Mouse (Mus musculus) midbrain, embryonic 14.5 days (tissue): Measurements from ENCODE around the gene Doc2g. TPM values are rescaled to one million over a fixed set of nuclear protein-coding genes. Genes with fewer than 3 reads are reported as not detected.
"Not testable (repeated sequence)": the region's sequence is repeated elsewhere in the genome, so short reads cannot be mapped to it uniquely, and the experiment has no call there.

ENCODE experiments used
- ATAC-seq: fragments of 200-750 bp; cut with Nextera tagmentation; 2 replicates; pipeline ENCODE4 v1.8.0; 2017; ENCODE audit warnings: moderate number of reproducible peaks, moderate library complexity; ENCODE audit not compliant: low FRiP score, low TSS enrichment
- DNase-seq: peaks from one replicate; pipeline ENCODE4 v3.0.0-alpha.2; 2015
- H3K27ac ChIP-seq: fragments of 300-500 bp; sonication (generic); replicated peaks from 2 replicates; pipeline ENCODE4 v1.5.1; 2014; ENCODE audit warnings: mild to moderate bottlenecking, low read depth, low read length, moderate library complexity
- H3K27me3 ChIP-seq: fragments of 300-500 bp; sonication (generic); 2 replicates; pipeline ENCODE4 v1.6.1; 2014; ENCODE audit warnings: low read length, control low read depth, mixed read lengths; ENCODE audit not compliant: control insufficient read depth, insufficient read depth
- H3K36me3 ChIP-seq: fragments of 300-500 bp; sonication (generic); 2 replicates; pipeline ENCODE4 v1.6.1; 2014; ENCODE audit warnings: low read length, control low read depth; ENCODE audit not compliant: control insufficient read depth, insufficient read depth
- H3K4me1 ChIP-seq: fragments of 300-500 bp; sonication (generic); 2 replicates; pipeline ENCODE4 v1.6.1; 2014; ENCODE audit warnings: mild to moderate bottlenecking, antibody characterized with exemption, low read length, control low read depth; ENCODE audit not compliant: control insufficient read depth, insufficient read depth
- H3K4me2 ChIP-seq: fragments of 300-500 bp; sonication (generic); 2 replicates; pipeline ENCODE4 v1.6.1; 2014; ENCODE audit warnings: mild to moderate bottlenecking, low read length, moderate library complexity
- H3K4me3 ChIP-seq: fragments of 300-500 bp; sonication (generic); replicated peaks from 2 replicates; pipeline ENCODE4 v1.5.1; 2014; ENCODE audit warnings: low read depth, low read length
- H3K9ac ChIP-seq: fragments of 300-500 bp; sonication (generic); replicated peaks from 2 replicates; pipeline ENCODE4 v1.6.1; 2014; ENCODE audit warnings: mild to moderate bottlenecking, low read length, moderate library complexity
- H3K9me3 ChIP-seq: fragments of 300-500 bp; sonication (generic); 2 replicates; pipeline ENCODE4 v1.6.1; 2016; ENCODE audit warnings: low read length, control low read depth, mixed read lengths; ENCODE audit not compliant: control insufficient read depth
- WGBS: fragments of 180-500 bp; shearing (Covaris S2); extraction: QIAGEN DNeasy Blood & Tissue Kit; methylation state at CpG from one replicate; pipeline ENCODE4 v1.1.7; 2014; 5-methylcytosine and 5-hydroxymethylcytosine counted together
- polyA plus RNA-seq: library from polyadenylated mRNA; unstranded; fragments of >200 nt; fragmentation: Nextera tagmentation; extraction: Ambion mirVana; gene quantifications from 2 replicates; pipeline ENCODE4 v1.2.1, GENCODE M21; 2014

The Doc2g gene
- polyA plus RNA-seq, 1 experiment from 2014 or later: 5.7 TPM

DNA sequence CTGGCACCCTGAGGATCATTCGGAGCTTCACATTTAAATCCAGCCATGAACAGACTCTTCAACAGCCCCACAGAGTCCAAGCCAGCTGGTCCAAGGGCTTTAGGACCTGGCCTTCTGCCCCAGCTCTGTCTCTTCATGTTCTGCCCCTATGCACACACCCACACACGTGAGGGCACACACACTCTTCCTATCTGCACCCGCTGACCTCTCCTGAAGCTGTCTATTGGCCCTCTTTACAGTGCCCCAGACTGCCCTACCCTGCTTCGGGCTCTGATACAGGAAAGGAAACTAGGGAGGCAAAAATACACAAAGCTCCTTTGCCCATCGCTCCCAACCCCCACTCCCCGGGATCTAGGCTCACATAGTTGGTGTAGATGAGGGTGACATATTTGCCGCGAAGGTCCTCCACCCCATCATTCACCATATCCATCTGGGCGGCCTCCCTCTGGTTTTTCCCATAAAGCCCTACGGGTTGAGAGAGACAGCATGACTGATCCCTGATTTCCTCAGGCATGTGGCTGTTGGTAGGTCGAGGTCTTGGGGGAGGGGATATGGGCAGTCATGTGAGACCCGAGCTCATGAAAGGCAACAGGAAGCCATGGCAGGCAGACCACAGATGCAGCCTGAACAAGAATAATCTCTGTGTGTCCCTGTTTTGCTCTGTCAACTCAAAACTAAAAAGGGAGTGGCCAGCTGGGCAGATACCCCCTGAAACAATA lies 33.4 kb downstream of the Doc2g start:
- Histone ChIP-seq H3K36me3 (no peaks in the 10 kb centered on the region), H3K4me3 (no peak overlapping the region), H3K9me3 (no peaks in the 10 kb centered on the region), H3K9ac (no peak overlapping the region), H3K27me3 (no peaks in the 10 kb centered on the region), H3K4me1 (0 out of 2 replicates have a peak, but pooled peaks cover 4% of the 10 kb centered on the region), H3K4me2 (peak overlapping the region; percentile 24; the same call in 1 of the 2 replicates), H3K27ac (no peak overlapping the region)
- no peak for DNase-seq
- ATAC-seq: no peak
- 68% methylated on average over 12 of the region's 12 CpGs for WGBS

DNA sequence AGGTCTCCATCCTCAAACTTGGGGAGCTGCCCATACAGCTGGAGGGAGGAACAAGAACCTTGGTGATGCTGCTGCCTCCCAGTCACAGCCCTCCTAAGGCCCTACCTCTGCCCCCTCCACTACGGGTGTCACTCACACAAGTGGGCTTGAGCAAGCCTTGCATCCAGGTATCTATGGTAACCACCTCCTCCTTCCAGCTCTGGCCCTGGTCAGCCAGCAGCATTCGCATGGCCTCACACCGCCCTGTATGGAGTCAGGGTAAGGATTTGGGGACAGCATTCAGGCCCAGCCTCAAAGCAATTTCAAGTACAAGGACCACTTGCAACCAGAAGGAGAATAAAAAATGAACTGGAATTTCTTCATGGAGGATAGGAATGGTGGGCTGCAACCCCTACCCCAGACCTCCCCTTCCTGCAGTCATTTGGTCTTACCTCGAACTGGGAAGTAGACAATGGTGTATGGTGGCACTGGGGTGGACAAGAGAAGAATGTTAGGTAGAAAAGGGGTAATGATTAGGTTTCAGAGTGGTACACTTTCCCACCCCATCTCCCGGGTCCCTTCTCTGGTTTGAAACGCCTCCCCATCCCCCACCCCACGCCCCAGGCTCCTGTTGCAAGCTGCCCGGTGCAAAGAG lies 34.2 kb downstream of the Doc2g start:
- Histone ChIP-seq H3K4me3 (peak overlapping the region; percentile 59), H3K4me2 (peak overlapping the region; percentile 78), H3K9ac (peak overlapping the region; percentile 75), H3K27ac (peak overlapping the region; percentile 57)
- WGBS: 16% methylated on average over 7 of the region's 8 CpGs
- not testable (repeated sequence) for H3K27me3 ChIP-seq, H3K9me3 ChIP-seq, H3K36me3 ChIP-seq, H3K4me1 ChIP-seq, DNase-seq, ATAC-seq

DNA sequence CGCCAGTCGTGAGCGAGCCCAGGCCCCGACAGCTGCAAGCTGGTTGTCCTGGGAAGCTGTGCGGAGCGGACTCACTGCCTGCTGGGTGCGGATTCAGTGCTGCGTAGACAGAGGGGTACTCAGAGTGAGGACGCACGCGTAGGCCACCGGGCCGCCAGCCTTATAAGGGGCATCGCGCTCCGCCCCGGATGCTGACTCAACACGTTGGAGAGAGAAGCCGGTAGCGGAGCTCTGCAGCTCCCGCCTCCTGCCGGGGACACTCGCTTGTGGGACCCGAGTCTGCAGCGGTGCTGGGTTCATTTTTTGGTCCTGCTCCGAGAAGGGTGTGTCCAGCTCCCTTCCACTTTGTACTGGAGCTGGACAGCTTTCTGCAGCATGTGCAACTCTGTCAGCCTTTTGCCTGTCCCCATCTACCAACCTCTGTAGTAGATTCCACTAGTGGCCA lies 34.7 kb downstream of the Doc2g start, which contains the start of gene Gstp1:
TSS of gene Gstp1 (minus strand) at position 198 of the 445 bp plus-strand sequence.
- H3K4me3 ChIP-seq: peak within 1 kb of the TSS; percentile 59
- no peaks in the 10 kb centered on the region for H3K36me3 ChIP-seq
- peak within 1 kb of the TSS; percentile 57 for H3K27ac ChIP-seq
- no peaks in the 10 kb centered on the region for H3K9me3 ChIP-seq
- peak within 1 kb of the TSS; percentile 78 for H3K4me2 ChIP-seq
- H3K27me3 ChIP-seq: no peaks in the 10 kb centered on the region
- DNase-seq: peak; percentile 89
- peak; percentile 68; the same call in 1 of the 2 replicates for ATAC-seq
- WGBS: under 1% methylated on average over 26 of the region's 26 CpGs
- 0 out of 2 replicates have a peak, but pooled peaks cover 4% of the 10 kb centered on the region for H3K4me1 ChIP-seq
- H3K9ac ChIP-seq: peak within 1 kb of the TSS; percentile 75

- not testable (repeated sequence) for H3K4me3 ChIP-seq, ATAC-seq, H3K36me3 ChIP-seq, H3K9ac ChIP-seq, H3K9me3 ChIP-seq, H3K4me2 ChIP-seq, H3K4me1 ChIP-seq, DNase-seq, H3K27me3 ChIP-seq, H3K27ac ChIP-seq
- whole genome bisulfite sequencing: 90% methylated on average over 5 of the region's 5 CpGs
These were observed 37.8 kb downstream of the Doc2g start for GRCm38 (mm10) chr19:4040941-4041340.

DNA sequence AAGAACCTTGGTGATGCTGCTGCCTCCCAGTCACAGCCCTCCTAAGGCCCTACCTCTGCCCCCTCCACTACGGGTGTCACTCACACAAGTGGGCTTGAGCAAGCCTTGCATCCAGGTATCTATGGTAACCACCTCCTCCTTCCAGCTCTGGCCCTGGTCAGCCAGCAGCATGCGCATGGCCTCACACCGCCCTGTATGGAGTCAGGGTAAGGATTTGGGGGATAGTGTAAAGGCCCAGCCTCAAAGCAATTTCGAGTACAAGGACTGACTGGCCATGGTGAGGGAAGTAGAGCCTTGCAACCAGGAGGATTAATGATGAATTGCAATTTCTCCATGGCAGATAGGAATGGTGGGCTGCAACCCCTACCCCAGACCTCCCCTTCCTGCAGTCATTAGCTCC lies 38.4 kb downstream of the Doc2g start:
- H3K27ac ChIP-seq, DNase-seq, H3K9me3 ChIP-seq, H3K4me2 ChIP-seq, H3K36me3 ChIP-seq, H3K9ac ChIP-seq, ATAC-seq, H3K27me3 ChIP-seq, H3K4me3 ChIP-seq, H3K4me1 ChIP-seq: not testable (repeated sequence)
- WGBS: 82% methylated on average over 3 of the region's 4 CpGs

- Histone ChIP-seq H3K27ac (no peak overlapping the region), H3K4me3 (no peak overlapping the region), H3K4me1 (no peaks in the 10 kb centered on the region), H3K9ac (no peak overlapping the region), H3K36me3 (no peaks in the 10 kb centered on the region), H3K9me3 (no peaks in the 10 kb centered on the region), H3K27me3 (no peaks in the 10 kb centered on the region), H3K4me2 (no peak overlapping the region)
- DNase-seq: no peak
- 79% methylated on average over 14 of the region's 14 CpGs for WGBS
- no peak for ATAC-seq
These were observed 39.0 kb downstream of the Doc2g start for GRCm38 (mm10) chr19:4042124-4042523.

GRCm38 (mm10) chr19:4044109-4044508 lies 41.0 kb downstream of the Doc2g start:
- H3K27ac ChIP-seq, H3K27me3 ChIP-seq, DNase-seq, H3K9ac ChIP-seq, H3K4me3 ChIP-seq, H3K4me2 ChIP-seq, ATAC-seq, H3K4me1 ChIP-seq, H3K9me3 ChIP-seq, H3K36me3 ChIP-seq: not testable (repeated sequence)
- 89% methylated on average over 5 of the region's 5 CpGs for WGBS

GRCm38 (mm10) chr19:4045966-4046865 lies 43.1 kb downstream of the Doc2g start, which contains the start of gene Gstp2:
Gene Gstp2, minus strand, starts transcription at chr19:4046023.
- Histone ChIP-seq H3K27ac (no peak within 1 kb of the TSS), H3K9me3 (no peaks in the 10 kb centered on the region), H3K4me3 (no peak within 1 kb of the TSS), H3K27me3 (no peaks in the 10 kb centered on the region), H3K9ac (no peak within 1 kb of the TSS), H3K4me2 (no peak within 1 kb of the TSS), H3K36me3 (no peaks in the 10 kb centered on the region), H3K4me1 (no peaks in the 10 kb centered on the region)
- peak; percentile 75 for DNase-seq
- WGBS: 60% methylated on average over 16 of the region's 16 CpGs
- no peak for ATAC-seq
